Mouse (Mus musculus) small intestine, adult 2 months (tissue): ENCODE results near the gene Phrf1. TPM values are rescaled to one million over a fixed set of nuclear protein-coding genes. Genes with fewer than 3 reads are reported as not detected.
A peak's percentile ranks its signal among the peaks of the same experiment; 100 is the strongest.

Experiments used
- H3K27ac ChIP-seq: fragments of 200-500 bp; 2 replicates; pipeline ENCODE4 v1.5.1; 2012; ENCODE audit warnings: low read depth, low read length, control low read depth, inconsistent platforms; ENCODE audit not compliant: insufficient read depth
- H3K27me3 ChIP-seq: fragments of 200-500 bp; 2 replicates; pipeline ENCODE4 v1.6.1; 2012; ENCODE audit warnings: mild to moderate bottlenecking, moderate library complexity, low read length, inconsistent platforms; ENCODE audit not compliant: control insufficient read depth, insufficient read depth
- H3K36me3 ChIP-seq: fragments of 200-500 bp; 2 replicates; pipeline ENCODE4 v1.6.1; 2012; ENCODE audit warnings: mild to moderate bottlenecking, low read length, control low read depth, inconsistent platforms; ENCODE audit not compliant: control insufficient read depth, insufficient read depth
- H3K4me1 ChIP-seq: fragments of 200-500 bp; 2 replicates; pipeline ENCODE4 v1.6.1; 2012; ENCODE audit warnings: low read length, inconsistent platforms, mixed read lengths; ENCODE audit not compliant: control insufficient read depth, insufficient read depth, insufficient read length
- H3K4me3 ChIP-seq: fragments of 200-500 bp; 2 replicates; pipeline ENCODE4 v1.5.1; 2012; ENCODE audit warnings: low read depth, mild to moderate bottlenecking, control low read depth, inconsistent platforms, low read length, moderate library complexity
- CTCF ChIP-seq: fragments of 200-500 bp; IDR thresholded peaks from 2 replicates; pipeline ENCODE4 v1.5.1; 2012; ENCODE audit warnings: low read depth, mild to moderate bottlenecking, control low read depth, inconsistent platforms, low read length, moderate library complexity, mixed read lengths; ENCODE audit not compliant: insufficient replicate concordance, insufficient read length; ENCODE audit errors: extremely low read depth
- POLR2A ChIP-seq: fragments of 200-500 bp; IDR thresholded peaks from 2 replicates; pipeline ENCODE4 v1.6.1; 2012; ENCODE audit warnings: low read depth, mild to moderate bottlenecking, control low read depth, inconsistent platforms, low read length, moderate library complexity
- WGBS: fragments of 180-500 bp; shearing (Covaris S2); methylation state at CpG from one replicate; pipeline ENCODE4 v1.1.7; 2018; 5-methylcytosine and 5-hydroxymethylcytosine counted together
- polyA plus RNA-seq: library from polyadenylated mRNA; depleted of rRNA; stranded (reverse); fragments of >200 nt; gene quantifications from 2 replicates; pipeline ENCODE4 v1.2.3, GENCODE M21; 2012; rRNA removed

Phrf1 gene
- 21.3 and 34.2 TPM in 2 replicates for polyA plus RNA-seq

DNA sequence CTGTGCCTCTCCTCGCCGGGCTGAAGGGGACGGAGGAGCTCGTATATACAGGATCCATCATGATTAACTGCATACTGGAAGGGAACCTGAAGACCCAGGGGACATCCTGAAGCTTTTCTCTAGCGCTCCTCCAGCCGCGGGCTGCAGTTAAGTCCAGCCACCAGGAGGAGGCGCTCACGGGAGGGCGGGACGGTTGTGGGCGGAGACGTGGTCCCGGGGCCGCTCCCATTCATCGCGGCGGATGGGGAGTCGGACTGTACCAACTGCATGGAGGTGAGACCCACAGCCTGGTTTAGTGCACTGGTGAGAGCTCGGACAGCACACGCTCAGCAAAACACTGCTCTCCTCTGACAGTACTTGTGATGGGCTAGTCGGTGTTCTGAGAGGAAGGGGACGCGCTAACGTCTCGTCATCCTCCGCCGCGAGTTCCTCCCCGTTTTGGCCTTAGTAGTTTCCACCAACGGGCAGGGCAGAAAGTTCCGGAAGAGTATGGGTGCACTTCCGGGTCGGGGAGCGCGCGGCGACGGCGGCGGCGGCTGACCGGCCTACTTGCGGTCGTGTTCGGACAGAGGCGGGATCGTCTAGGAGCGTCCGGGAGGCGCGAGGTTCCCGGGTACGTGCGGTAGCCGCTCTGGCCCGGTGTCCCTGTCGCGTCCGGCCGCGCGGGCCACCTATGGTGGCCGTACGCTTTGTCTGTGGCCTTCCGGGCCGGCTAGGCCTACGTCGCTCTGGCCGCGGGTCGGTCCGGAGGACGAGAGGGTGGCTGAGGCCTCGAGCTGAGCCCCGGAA is at the start of gene Phrf1:
Gene Phrf1, plus strand, starts transcription at position 506 of the 789 bp plus-strand sequence.
- Histone ChIP-seq H3K4me1 (peaks cover 5% of the 10 kb centered on the region; the same call in 1 of the 2 replicates), H3K36me3 (peaks cover 26% of the 10 kb centered on the region), H3K27me3 (no peaks in the 10 kb centered on the region), H3K27ac (peak within 1 kb of the TSS; percentile 94), H3K4me3 (peak within 1 kb of the TSS; percentile 87)
- WGBS = under 1% methylated on average over 76 of the region's 76 CpGs
- peak; percentile 86 for TF ChIP-seq CTCF
- peak; percentile 60 for TF ChIP-seq POLR2A

- no peaks in the 10 kb centered on the region for H3K27me3 ChIP-seq
- no peak overlapping the region for H3K4me3 ChIP-seq
- WGBS = 74% methylated on average over 3 of the region's 3 CpGs
- H3K36me3 ChIP-seq = peaks cover 28% of the 10 kb centered on the region
- TF ChIP-seq POLR2A (no peak), CTCF (no peak)
- no peak overlapping the region for H3K27ac ChIP-seq
- H3K4me1 ChIP-seq = peaks cover 6% of the 10 kb centered on the region
These were observed 40.4 kb upstream of the Phrf1 start for GRCm38 (mm10) chr7:141188194-141188593.

DNA sequence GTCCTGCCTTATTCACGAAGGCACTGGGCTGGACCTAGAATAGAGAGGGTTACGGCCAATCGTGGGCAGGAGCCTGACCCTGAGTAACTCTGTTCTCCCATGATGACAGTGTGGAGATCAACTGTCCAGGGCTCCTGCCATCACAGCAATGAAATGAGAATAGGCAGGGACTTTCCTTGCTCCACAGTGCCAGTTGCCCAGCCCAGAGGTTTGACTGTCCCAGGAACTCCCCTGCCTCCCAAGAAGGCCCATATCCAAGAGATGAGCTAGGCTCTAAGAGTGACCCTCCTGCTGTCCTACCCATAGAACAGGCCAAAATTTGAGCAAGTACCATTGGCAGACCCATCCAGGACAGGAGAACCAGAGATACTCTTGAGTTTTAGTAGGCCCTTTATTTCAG is 39.9 kb upstream of the Phrf1 start:
- WGBS = 89% methylated on average over 3 of the region's 3 CpGs
- Histone ChIP-seq H3K36me3 (peaks cover 28% of the 10 kb centered on the region), H3K27me3 (no peaks in the 10 kb centered on the region), H3K4me3 (no peak overlapping the region), H3K27ac (no peak overlapping the region), H3K4me1 (peaks cover 6% of the 10 kb centered on the region)
- TF ChIP-seq POLR2A (no peak), CTCF (no peak)

- Histone ChIP-seq H3K36me3 (peaks cover 28% of the 10 kb centered on the region), H3K27ac (no peak overlapping the region), H3K4me3 (no peak overlapping the region), H3K4me1 (peaks cover 9% of the 10 kb centered on the region), H3K27me3 (no peaks in the 10 kb centered on the region)
- TF ChIP-seq POLR2A = no peak
- no peak for TF ChIP-seq CTCF
- 87% methylated on average over 3 of the region's 3 CpGs for WGBS
These were observed 38.4 kb upstream of the Phrf1 start for GRCm38 (mm10) chr7:141190220-141190619.

GRCm38 (mm10) chr7:141191036-141191435 is 37.5 kb upstream of the Phrf1 start:
- WGBS = 85% methylated on average over 14 of the region's 14 CpGs
- no peaks in the 10 kb centered on the region for H3K27me3 ChIP-seq
- H3K4me3 ChIP-seq = no peak overlapping the region
- no peak overlapping the region for H3K27ac ChIP-seq
- H3K36me3 ChIP-seq = peaks cover 28% of the 10 kb centered on the region
- no peak for TF ChIP-seq POLR2A
- TF ChIP-seq CTCF = no peak
- H3K4me1 ChIP-seq = peaks cover 10% of the 10 kb centered on the region

DNA sequence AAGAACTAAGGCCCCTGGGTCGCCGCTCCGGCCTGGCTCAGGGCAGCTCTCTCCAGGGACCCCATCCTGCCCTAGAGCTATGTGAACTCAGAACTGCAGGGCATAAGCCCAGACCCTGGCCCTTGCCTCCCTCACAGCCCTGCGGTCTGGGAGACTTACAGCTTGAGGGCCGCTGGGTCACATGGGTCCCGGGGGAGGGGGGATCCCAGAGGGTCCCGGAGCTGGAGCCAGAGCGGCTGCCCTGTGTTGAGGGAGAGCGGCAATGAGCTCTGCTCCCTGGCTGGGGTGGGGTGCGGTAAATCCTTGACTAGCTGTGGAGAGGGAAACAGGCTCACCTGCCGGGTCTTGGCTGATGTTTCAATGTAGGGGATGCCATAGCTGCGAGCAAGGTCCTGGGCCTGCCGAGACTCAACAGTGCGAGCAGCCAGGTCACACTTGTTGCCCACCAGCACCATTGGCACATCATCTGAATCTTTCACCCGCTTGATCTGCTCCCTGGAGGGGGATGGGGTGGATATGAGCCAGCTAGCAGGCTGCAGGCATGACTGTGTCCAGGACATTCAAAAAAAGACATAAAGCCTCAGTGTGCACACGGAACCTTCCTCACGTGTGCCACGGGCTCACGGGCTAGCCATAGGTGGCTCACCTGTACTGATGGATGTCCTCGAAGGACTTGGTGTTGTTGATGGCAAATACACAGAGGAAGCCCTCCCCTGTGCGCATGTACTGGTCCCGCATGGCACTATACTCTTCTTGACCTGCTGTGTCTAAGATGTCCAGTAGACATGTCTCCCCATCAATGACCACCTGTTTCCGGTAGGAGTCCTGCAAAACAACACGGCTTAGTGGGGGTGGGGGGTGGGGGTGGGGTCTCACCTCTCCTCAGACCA is 36.5 kb upstream of the Phrf1 start:
- H3K27ac ChIP-seq = no peak overlapping the region
- H3K36me3 ChIP-seq = peaks cover 28% of the 10 kb centered on the region
- H3K27me3 ChIP-seq = no peaks in the 10 kb centered on the region
- no peak overlapping the region for H3K4me3 ChIP-seq
- TF ChIP-seq CTCF (no peak), POLR2A (no peak)
- H3K4me1 ChIP-seq = peaks cover 10% of the 10 kb centered on the region
- 91% methylated on average over 24 of the region's 24 CpGs for WGBS

GRCm38 (mm10) chr7:141192776-141193347 is 35.7 kb upstream of the Phrf1 start:
- Histone ChIP-seq H3K4me3 (peak overlapping the region; percentile 96), H3K27ac (0 out of 2 replicates have a peak overlapping the region, but pooled peaks have one; percentile 66), H3K4me1 (peaks cover 13% of the 10 kb centered on the region), H3K27me3 (no peaks in the 10 kb centered on the region), H3K36me3 (peaks cover 28% of the 10 kb centered on the region)
- 18% methylated on average over 12 of the region's 12 CpGs for WGBS
- TF ChIP-seq POLR2A = no peak
- no peak for TF ChIP-seq CTCF
